Mouse (Mus musculus) left cerebral cortex, adult 9 months (tissue): ENCODE measurements around the gene Spef1.
A peak's percentile ranks its signal among the peaks of the same experiment; 100 is the strongest.

Experiments used
- DNase-seq, 2 experiments: peaks; one replicate each; pipeline ENCODE4 v3.0.0; 2022; ENCODE audit warnings: low spot score in 2 of 2

The Spef1 gene

DNA sequence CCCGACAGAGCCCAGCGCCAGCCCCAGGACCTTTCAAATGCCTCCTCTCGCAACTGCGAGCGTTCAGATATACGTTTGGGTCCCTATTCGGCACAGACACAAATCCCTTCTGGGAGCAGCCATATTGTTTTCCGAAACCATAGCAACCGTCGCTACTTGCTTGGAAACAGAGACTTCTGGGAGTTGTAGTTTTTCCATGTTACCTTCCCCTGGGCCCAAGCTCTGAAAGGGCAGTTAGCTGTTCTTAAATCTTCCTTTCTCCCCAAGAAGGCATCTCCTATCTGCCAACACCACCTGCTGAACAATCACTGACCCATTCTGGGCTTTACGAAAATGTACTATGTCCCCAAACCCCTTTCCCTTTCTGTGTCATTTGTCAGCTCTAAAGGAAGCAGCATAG lies 12.4 kb downstream of the Spef1 start:
- peak in 1 of 2 experiments; percentile 77 for DNase-seq

DNA sequence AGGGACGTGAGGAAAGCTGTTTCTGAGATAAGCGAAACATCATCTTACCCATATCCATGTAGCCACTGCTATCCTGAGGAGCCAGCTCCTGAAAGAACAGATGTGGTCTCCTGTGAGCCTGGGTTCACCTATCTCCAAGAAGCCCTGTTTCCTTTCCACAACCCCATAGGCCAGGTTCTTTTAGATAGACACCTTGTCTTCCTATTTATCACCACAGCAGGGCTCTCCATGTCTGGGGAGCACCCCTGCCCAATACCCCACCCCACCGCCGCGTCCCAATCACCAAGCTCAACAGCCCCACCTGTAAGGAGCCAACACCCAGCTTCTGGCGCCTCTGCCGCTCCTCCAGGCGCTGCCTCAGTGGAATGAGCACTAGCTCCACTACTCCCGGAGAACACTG lies 14.8 kb downstream of the Spef1 start:
- no peak for DNase-seq

DNA sequence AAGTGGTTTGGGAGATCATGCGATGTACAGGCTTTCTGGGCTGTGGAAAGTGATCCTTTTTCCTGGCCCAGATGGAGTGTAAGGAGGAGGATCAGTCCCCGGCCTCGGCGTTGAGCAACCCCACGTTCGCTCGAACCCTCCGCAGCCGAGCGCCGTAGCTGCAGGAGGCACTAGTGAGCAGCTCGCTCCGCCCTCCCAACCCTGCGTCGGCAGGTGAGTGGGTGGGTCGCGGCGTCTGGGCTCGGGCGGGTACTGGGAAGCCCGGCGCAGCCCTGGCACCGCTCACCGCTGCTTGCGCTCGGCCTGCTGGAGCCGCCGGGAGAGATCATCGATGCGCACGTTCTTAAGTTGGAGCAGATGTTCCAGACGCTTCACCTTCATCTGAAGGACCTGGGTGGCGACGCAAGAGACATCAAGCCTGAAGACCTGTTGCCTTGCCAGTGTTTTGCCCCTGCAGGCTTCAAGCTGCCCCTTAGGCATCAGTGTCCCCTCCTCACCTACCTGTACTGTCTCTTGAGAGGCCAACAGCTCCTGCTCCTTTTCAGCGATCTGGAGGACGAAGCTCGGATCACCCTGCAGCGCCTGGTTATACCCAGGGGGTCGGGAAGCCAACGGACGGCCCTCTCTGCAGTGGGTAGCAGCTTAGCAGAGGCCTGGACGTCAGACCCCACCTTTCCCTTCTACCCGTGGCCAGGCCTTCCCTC lies 15.5 kb downstream of the Spef1 start:
- peak in 1 of 2 experiments; percentile 75 for DNase-seq

DNA sequence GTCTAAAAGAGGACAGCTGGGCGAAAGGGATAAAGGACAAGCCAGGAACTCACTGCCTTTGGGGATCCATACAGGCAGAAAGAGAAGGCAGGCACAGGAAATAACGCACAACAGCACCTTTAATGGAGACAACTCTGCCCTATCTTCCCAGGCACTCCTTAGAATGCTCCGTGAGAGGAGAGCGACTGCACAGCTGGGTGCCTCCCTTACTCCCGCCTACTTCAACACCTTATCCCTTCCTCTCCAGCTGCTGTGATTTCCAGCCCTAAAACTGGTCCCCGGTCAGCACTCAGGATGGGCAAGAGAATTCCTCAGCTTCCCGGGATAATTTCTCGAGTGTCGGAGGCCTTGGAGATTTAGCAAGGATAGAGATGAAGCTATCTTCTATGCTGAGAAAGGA lies 16.1 kb downstream of the Spef1 start:
- no peak for DNase-seq

DNA sequence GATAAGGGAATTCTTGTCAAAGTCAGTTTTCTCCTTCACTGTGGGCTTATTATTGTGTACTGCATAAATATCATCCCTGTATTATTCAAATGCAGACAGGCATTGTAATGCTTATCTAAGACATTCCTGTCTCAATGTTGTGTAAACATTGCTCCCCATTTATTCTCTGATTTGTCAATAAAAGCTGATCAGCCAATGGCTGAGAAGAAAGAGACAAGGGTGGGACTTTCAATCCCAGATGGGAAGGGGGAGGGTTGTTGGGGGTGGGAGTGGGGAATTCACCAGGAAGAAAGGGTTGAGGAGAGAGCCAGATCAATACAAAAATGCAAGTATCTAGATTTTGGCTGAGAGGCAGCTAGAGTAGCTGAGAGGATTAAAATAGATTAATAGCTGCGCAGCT lies 18.2 kb downstream of the Spef1 start:
- DNase-seq = no peak

DNA sequence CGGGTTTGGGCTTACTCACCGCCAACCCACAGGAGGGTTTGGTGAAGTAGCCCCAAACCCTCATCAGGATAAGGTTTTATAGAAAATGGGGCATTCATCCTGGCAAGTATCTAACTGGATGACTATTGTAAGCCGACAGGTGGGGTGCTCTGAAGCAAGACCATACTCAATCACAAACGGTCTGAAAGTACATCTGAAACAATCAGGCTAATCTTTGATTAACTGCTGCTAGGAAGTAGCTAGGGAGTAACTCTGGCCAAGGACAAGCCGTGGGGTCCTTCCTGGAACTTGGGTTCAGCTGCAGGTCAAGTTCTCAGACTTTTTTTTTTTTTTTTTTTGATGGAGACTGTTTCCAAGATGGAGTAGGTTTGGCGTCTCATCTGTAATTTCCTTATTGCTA lies 19.1 kb downstream of the Spef1 start:
- DNase-seq = no peak

DNA sequence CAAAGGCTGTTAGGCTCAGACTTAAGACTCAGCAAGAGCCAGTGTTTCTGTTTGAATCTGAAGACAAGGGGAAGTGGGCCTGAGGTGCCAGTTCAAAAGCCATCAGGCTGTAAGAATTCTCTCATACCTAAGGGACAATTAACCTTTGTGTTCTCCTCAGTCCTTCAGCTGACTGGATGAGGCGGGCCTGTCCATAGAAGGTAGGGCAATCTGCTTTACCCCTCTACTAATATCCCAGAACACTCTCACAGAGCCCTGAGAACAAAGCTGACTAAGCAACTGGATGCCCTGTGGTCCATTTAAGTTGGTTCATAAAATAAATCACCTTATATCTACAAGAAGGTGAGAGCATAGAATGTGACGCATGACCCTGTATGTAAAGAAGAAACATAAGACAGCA lies 20.9 kb downstream of the Spef1 start:
- no peak for DNase-seq

DNA sequence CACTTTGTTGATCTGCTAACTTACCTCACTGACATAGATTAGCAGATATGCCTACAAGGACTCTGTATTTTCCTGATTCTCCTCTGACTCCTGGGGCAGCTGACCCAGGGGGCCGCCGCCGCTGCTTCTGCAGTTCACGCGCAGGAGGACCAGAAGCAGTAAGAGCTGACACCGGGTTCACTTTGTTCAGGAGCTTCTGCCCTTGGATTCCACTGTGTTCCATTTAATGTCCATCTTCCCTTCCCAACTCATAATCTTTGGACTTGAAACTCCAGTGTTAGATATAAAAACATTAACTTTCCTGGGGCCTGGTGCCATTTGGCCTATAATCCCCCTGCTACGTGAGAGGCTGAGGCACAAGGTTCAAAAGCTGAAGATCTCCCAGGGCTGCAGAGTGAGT lies 23.2 kb downstream of the Spef1 start:
- DNase-seq = no peak

DNA sequence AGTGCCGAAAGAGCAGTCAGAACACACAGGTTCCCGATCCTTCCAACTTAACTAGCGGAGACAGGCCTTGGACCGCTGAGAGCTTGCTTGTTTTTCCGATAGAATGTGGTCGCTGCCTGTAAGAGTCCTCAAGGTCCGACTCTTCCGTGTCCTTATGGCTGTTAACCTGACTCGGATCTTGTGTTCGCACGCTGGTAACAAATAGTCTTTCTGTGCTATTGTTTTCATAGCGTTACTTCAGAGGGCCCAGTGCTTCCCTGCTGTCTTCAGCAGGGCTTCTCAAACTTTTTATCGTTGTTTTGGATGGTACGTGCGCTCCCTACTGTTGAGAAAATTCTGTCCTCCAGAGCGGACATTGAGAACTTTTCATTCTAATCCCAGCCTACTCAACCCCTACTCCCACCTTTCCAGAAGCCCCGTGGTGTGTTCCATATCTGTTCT lies 26.4 kb downstream of the Spef1 start:
- DNase-seq = peak in 1 of 2 experiments; percentile 32

DNA sequence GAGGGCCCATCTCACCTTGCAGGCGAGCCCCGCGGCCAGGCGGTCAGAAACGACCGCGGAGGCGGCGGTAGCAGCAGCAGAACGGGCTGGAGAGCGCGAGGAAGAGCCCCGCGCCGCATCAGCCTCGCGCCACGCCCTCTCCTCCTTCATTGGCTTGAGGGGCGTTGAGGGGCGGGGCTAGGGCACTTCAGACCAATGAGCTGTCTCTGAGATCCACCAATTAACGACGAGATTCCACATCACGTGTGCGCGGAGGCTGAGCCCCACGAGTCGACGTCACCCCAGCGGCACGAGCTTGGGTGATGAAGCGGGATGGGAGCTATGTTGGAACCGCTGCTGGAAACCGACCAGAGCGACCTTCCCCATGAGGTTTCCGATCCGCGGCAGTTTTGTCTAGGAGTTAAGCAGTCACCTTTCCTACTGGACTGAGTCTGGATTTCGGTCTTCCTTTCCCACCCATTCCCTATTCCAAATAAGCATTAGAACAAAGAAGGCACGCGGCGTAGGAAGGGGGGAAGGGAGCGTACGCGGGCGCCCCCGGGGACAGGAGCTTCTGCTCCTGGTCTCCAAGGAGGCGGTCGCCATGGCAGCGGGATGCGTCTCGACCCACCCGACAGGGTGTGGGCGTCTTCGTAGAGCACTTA lies 27.0 kb downstream of the Spef1 start, which contains the start of gene 1700037H04Rik:
1700037H04Rik (minus strand) TSS at position 144 of the 644 bp plus-strand sequence.
- peak; percentile 92 to 96 for DNase-seq

DNA sequence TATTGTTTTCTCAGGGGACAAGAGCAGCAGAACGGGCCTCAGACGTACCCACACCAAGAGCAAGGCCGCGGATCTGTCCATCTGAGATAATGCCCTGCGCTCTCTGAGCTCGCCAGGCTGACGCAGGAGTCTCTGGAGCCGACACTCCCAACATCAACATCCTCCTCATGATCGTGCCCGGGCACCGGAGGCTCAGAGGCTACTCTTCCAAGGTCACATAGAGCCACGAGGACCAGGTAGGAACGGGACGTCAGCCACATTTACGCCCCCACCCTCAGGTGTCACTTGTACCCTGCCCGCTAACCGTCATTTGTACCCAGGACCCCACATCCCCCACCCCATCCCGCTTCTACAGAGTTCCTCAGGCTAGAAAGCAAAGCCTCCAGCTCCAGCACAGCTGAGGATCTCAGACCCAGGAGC lies 27.6 kb downstream of the Spef1 start:
- DNase-seq = no peak

DNA sequence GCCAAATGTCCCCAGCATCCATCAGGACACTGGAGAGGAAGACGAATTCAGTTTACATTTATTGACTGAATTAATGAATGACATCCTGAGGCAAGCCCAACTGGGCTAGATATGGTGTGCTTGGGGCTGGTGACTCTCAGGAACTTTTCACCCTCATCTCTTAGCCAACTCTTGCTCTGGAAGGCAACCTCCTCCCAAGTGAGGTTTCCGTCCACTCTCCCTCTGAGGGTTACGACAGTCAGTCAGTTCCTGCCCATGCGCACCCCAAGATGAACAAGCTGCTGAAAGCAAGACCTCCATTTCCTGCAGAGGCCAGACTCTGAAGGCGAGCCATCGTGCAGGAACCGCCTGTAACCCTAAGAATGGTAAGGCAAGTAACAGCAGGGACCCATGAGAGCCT lies 30.1 kb downstream of the Spef1 start:
- no peak for DNase-seq

DNA sequence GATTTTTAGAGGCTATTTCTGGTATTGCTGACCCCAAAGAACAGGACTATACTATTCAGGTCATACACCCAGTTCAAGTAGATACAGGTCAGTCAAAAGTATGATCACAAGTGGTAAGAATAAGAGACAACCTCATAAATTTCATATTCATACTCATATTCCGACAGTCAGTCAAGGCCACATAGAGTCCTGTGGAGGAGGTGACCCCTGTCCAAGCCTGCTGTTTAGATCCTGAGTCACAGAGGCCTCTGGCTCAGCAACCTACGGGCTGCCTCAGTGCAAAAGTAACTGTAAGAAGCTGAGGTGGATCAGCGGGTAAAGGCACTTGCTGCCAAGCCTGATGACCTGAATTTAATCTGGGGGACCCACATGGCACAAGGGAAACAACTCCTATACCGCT lies 33.0 kb downstream of the Spef1 start:
- DNase-seq = no peak

DNA sequence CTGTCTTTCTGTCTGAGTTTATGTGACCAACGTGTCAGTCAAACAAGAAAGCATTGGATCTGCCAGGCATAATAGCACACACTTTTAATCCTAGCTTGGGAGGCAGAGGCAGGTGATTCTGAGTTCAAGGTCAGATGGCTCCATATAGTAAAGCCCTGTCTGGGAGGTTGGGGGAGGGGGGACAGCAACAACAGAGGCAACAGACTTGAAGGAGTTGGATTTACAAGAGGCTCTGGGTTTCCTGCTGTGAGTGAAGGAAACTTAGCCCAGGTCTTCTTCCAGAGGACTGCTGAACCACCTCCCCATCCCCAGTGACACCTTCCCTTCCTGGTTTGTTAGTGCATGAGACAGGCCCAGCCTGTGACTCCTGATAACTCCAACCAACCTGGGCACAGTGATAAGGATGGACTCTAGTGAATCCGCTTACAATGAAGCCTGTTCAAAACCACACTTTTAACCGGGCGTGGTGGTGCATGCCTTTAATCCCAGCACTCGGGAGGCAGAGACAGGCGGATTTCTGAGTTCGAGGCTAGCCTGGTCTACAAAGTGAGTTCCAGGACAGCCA lies 34.8 kb downstream of the Spef1 start:
- DNase-seq = no peak

DNA sequence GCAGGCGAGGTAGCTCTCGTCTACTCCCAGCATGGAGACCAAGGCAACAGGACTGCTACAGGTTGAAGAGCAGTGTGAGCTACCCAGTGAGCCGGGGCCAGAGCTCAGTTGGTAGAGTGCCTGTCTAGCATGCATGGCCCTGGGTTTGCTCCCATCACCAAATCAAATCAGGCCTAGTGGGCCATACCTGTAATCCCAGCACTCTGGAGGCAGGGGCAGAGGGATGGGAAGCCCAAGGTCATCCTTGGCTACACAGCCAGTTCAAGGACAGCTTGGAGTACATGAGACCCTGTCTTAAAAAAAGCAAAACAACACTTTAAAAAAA lies 37.9 kb downstream of the Spef1 start:
- no peak for DNase-seq

DNA sequence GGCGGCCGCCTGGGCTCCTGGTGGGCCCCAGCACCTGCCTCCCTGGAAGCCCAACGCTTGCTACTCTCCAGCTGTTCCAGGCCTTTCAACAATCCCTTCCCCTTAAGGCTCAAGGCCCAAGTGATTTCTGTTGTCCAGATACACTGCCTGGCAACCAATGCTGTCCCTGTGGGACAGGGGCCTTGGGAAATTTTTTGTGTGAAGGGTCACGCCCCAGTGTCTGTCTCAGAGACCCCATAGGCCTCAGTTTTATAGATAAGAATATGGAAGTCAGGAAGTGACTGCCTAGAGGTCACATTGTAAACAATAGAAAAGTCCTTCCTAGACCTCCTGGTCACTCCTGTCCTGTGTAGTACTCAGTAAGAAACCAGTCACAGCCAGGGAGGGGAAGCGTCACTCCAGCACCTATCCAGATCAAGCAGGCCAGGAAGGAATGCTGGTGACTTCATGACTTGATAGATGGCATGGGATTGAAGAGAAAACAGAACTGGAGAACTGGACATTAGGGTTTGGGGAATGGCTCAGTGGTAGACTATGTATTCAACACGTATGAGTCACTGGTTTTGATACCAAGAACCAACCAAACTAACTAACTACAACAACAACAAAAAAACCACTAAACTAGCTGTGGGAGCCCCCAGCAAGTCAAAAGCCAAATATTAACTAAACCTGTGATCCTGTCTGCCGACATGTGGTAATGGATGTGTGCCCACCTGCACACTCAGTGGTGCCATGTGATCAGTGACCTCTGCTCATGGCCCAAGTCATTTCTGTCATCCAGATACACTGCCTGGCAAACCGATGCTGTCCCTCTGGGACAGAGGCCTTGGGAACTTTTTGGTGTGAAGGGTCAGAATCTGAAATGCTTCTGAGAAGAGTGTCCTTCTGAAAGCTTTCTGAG lies 38.5 kb downstream of the Spef1 start:
- DNase-seq = no peak

DNA sequence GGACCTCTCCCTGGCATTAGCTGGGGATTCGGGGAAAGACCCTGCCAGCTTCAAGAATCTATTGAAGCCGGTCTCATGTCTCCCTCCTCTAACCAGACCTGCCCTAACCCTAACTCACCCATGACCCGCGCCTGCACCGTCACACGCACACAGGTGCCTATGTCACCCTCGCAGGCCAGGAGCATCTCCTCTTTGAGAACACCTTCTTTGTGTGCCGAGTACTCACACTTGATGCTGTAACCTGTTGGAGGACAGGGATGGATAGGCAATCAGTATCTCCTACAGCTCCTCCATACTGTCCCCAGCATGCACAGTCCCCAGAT lies 40.1 kb downstream of the Spef1 start:
- DNase-seq = no peak

DNA sequence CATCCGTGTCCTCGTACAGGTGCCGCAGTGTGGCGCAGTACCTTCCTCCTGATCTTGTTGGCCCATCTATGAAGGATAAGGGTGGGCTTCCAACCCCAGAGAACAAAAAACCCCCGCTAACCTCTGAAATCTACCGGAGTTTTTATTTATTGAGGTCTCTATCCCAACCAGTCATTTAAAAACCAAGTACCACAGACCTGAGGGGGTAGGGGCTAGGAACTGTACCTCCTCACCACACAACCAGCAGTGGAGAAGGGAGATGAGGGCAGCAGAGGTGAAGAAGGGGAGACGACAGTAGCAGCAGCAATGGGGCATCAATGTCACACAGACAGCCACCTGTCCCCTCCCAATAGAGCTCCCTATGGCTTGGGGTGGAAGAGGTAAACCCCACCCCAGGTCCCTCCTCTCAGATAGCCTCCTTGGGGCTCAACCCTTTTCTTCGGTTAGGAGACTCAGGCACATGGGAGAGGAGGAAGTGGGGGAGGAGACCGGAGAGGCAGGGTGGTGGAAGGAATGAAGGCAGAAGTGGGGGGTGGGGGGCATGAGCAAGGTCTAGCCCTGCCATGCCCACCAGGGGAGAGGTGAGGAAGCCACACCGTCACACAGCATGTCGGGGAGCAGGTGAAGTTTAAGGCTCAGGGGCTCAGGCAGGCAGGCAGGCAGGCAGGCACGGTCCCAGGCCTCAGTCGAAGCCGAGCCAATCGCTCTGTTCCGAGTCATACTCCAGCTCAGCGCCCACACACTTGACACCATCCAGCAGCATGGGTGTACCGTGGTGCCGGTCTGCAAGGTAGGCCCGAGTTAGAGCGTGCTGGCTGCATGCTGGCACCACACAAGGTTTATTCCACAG lies 40.7 kb downstream of the Spef1 start:
- no peak for DNase-seq

DNA sequence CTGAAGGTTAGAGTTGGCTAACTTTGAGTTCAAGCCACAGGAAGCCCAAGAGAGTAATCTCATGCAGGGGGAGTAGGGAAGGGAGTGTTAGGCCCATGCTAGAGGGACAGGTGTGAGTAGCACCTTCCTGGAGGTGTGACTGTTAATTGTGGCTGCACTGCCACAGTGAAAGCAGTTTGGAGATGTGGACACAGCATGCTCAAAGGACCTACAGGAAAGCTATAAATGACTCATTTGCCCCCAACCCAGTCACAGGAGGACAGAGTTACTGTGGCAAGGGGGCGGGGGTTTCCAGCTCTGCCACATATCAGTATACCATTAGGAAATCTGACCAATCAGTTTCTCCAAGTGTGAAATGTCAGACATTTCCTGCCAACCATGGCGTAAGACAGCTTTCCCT lies 41.5 kb downstream of the Spef1 start:
- DNase-seq = no peak

DNA sequence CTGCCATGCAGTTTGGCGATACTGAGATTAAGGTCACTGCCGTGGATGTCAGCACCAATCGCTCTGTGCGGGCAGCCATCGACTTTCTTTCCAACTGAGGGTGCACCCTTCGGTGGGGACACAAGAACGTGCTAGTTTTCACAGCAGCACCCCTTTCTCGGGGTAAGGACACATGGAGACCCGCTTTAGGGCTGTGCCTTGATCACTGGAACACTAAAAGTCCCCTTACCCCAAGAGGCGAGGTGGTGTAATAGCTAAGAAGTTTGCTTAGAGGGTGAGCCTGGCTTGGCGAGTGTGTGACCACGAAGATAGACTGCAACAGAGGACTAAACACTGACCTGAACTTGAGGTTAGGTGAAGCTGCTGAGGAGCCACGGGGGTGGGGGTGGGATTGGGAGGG lies 42.0 kb downstream of the Spef1 start:
- no peak for DNase-seq

DNA sequence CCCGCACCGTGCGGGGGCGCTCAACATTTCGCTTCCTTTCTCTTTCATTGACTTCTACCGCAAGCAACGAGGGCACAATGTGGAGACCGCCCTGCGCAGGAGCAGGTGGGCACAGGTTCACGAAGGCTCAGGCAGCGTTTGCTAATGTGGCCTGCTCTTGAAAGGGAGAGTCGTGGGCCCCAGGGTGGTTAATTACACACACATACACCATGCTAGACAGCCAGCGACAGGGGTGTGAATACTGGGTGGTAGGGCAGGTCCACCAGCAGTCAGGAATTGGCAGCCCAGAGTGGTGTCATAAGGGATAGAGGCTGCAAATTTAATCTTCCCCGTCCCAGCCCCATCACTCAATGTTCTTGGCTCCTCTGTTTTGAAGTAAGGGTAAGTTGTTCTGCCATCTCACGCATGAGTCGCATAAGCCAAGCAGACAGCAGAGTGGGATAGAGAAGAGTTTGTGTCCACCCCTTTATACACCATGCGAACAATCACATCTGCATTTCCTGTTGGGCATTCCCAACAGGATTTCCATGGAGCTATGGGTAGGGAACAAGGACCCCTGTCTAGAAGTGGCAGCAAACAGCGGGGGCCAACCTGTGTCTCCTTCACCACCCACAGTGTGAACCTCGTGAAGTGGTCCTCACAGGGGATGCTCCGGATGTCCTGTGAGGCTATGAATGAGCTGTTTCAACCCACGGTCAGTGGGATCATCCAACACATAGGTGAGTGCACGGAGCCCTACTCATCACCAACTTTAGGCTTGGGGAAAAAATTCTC lies 43.9 kb downstream of the Spef1 start:
- DNase-seq = no peak
